Mouse (Mus musculus): ENCODE measurements around the gene Cd244a.

The Cd244a gene

DNA sequence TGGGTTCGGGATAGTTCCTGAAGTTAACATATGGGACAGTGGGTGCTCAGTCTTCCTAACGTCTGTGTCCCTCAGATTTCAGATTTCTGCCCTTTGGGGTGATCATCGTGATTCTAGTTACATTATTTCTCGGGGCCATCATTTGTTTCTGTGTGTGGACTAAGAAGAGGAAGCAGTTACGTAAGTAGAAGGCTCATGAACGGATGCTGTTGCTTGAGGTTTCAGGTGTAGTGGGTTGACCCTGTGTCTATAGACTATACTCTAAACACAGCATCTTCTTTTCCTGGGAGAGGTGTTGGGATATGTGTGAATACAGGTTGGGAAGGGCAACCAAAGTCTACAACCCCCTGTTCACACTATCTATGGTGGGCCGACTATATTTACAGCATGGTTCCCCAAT, 18.2 kb downstream of the Cd244a start:
- DNase-seq (ENCODE audit: inconsistent ontology term), result no peak

DNA sequence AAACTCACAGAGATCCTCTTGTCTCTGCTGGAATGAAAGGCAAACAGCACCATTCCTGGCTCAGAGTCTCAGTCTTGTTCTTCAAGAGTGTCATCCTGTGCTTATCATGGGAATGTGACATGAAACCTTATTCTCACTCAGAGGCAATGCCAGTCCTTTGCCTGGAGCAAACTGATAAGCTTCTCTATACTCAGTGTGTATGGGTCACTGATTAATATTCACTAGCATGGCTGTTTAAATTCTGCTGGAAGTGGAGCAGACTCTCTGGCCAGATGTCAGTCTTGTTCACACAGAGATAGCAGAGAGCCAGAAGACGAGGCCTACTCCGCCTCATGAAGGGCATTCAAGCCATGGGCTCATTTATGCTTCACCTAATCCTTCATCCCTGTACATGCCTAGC, 25.6 kb downstream of the Cd244a start:
- DNase-seq (ENCODE audit: inconsistent ontology term), result no peak

DNA sequence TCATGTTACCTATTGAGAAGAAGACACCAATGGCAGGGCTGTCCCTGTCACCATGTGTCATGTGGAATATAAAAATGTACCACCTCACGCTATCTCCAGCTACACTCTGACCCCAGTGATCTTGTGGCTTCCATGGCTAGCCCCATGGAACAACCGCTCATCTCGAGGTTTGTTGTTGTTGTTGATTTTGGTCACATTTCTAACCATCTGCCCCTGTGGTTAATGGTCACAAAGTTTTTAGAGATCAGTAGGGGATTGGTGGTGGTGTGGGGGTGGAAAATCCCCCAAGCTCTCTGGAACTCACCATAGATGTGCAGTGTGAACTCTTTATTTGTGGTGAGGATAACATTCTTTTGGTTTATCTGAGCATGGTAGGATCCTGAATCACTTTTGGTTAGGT, 45.7 kb downstream of the Cd244a start:
- no peak for DNase-seq (ENCODE audit: inconsistent ontology term)

DNA sequence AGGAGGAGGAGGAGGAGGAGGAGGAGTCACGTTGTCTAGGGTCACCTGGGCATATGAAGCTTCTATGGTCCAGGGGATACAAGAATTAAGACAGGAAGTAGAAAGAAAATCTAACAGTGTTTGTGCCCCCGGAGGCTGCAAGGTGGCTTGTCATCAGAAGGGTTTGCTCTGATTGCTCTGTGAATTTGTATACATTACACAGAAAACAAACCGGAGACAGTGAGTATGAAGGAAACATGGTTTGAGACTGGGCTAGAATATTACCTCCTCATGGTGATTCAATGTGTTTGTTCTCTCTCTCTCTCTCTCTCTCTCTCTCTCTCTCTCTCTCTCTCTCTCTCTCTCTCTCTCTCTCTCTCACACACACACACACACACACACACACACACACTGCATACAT, 47.7 kb downstream of the Cd244a start:
- DNase-seq (ENCODE audit: inconsistent ontology term), result no peak

DNA sequence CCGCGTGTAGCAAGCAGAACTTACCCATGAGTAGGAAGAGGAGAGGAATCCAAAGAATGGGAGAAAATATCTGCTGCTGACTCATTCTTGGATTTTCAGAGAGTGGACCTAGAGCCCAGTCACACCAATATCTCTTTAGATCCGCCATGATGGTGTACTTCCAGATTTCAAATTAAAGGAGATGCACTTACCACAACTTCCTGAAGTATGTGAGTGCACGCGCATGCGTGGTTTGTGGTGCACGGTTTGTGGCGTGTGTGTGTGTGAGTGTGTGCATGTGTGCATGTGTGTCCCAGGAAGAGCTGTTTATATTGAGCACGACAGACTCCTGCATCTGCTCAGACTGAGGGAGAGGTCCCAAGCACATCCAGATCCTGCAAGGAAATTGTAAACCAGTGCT, 48.2 kb downstream of the Cd244a start, which contains the start of gene Ly9:
Ly9 (minus strand) TSS at position 235 of the 400 bp plus-strand sequence.
- peak; percentile 42 for DNase-seq (ENCODE audit: inconsistent ontology term)

DNA sequence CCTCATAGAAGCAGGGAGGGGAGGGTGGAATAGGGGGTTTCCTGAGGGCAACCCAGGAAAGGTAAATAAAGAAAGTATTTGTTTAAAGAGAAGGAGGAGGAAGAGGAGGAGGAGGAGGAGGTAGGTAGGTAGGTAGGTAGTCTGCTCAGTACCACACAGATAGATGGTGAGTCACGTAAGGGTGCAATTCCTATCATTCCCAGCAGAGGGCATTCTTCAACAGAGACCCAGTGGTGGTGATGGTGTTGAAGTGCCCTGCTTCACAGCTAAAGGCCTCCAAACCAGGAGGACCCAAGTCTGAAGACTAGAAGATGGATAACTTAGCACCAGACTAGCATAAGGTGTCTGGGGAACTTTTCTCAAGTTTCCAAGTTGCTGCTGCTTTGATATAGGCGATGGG, 51.0 kb downstream of the Cd244a start:
- DNase-seq (ENCODE audit: inconsistent ontology term), result no peak

DNA sequence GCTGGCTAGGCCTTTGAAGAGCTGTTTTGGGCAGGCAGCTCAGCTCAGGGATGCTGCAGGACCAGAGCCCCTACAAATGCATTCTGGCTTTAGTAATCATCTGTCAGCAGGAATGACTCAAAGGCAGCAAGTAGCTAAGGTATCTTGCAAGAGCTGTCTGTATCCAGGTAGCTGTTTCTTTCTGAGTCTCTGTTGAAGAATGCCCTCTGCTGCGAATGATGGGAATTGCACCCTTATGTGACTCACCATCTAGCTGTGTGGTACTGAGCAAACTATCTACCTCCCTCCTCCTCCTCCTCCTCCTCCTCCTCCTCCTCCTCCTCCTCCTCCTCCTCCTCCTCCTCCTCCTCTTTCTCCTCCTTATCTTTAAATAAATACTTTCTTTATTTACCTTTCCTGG, 51.8 kb downstream of the Cd244a start:
- no peak for DNase-seq (ENCODE audit: inconsistent ontology term)

DNA sequence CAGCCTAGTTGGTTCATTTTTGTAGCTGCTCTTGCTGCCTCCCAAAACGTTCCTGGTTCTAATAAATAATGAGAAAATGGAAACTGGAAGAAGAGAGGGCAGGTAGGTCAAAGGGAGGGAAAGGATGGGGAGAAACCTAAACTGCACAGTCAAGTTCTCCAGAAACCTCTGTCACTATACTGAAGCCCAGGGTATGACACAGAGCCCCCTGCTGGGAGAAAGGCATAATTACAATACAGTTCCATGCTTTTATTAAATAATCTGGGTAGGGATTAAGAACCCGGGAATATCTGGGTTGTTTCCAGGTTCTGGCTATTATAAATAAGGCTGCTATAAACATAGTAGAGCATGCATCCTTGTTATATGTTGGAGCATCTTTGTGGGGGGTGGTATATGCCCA, 55.0 kb downstream of the Cd244a start:
- no peak for DNase-seq (ENCODE audit: inconsistent ontology term)

DNA sequence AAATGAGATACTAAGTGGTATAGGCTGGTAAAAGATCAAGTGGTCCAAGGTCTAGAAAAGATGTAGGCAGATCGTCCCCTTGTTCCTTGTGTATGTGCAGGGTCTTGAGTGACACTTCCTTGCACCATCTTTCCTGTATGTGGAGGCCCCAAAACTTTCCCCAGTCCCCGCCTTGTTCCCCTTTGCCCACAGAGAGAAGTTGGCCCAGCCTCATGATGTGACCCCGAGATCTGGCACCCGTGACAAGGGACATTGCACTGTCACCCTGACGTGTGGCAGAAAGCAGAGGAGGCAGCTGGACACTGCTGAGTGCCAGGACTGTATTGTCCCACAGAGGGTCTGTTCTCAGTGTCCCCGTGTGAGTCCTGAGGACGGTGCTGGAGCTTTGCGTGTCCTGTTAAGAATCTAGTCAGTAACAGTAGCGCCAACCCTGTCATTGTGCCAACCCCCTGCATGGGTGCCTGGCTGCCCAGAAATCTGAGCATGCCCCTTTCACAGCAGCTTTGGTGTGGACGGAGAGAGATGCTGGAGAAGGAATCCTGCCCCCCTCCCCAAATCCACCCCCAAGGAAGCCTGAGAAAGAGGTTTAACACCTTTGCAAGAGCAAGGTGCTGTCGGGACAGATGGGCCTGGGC, 58.0 kb downstream of the Cd244a start:
- DNase-seq (ENCODE audit: inconsistent ontology term), result no peak

DNA sequence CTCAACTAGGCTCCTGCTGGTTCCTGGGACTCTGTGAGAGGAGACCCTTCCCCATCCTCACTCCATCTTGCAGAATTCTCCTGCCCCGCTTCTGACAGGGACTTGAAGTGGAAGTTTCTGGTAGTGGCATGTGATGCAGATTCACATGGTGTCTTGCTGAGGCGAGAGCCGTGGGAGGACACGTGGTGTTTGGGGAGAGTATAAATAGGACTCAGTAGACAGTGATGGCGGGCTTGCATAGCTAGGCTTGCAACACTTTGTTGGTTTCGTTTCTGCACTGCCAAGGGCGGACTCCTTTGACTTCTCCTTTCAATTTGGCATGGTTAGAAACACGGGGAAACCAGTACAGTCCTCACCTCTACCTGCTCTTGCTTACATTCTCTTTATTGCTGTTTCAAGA, 60.0 kb downstream of the Cd244a start:
- DNase-seq (ENCODE audit: inconsistent ontology term), result no peak

DNA sequence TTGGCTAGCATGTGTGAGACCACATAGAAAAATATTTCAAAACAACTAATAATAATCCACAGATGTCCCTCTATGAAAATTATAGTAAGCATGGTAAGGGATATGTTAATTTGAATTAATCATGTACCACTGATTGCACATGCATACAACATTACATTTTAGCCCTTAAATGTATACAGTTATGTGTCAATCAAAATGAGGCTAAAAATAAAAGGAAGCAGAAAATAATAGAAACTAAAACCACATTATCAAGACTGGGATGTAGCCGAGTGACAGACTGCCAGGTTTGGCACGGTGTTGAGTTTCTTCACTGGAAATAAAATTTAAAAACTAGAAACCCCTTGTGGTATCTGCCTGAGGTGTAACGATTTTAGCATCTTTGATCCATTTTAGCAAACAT, 60.7 kb downstream of the Cd244a start:
- DNase-seq (ENCODE audit: inconsistent ontology term), result no peak

DNA sequence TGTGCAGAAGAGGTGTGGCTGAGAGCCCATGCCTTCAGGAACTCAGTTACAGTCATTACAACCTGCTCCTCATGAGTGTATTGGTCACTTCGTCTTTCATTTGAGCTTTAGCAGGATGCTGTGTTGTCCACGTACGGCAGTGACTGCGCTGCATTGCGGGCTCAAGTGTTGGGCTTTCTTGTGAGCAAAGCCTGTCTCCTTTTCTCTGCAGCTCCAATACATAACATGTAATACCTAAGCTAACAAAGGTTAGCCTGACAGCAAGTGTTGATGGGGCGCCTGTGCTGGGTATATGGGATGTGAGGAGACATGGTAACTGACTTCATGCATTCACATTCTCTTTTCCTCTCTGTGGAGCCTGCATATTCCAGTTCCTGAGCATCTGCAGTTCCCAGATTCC, 61.1 kb downstream of the Cd244a start:
- no peak for DNase-seq (ENCODE audit: inconsistent ontology term)

DNA sequence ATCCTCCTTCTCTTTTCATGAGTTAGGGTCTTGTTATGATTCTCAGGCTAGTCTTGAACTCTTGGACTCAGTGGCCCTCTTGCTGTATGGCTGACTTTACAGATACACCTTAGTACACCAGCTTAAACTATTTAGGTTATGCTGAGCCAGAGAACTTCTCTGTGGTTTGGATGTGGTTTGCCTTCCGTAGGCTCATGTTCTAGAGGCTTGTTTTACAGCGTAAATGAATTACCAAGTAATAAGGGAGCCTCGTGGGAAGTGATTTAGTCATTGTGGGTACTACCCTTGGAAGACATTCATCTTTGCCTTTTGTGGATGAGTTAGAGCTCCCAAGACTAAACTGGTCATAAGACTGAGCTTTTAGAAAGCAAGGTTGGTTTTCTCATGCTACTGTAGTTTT, 68.8 kb downstream of the Cd244a start:
- DNase-seq (ENCODE audit: inconsistent ontology term), result no peak

DNA sequence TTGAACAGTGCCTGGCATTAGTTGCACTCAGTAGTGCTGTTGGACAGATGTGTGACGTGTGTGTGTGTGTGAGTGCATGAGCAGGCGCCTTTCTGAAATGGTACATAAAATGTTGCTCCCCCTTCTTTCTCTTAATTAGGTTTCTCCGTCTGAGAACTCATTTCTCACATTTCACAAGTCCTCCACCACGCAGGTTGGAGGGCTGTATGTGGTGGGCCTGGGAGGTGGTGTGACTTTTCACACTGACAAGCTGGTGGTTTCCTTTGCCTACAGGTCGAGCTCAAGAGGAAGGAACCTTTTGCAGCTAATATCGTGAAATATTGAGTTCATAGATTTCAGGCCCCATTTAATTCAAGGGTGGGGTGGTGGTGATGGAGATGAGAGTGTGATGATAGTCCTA, 70.2 kb downstream of the Cd244a start:
- no peak for DNase-seq (ENCODE audit: inconsistent ontology term)

DNA sequence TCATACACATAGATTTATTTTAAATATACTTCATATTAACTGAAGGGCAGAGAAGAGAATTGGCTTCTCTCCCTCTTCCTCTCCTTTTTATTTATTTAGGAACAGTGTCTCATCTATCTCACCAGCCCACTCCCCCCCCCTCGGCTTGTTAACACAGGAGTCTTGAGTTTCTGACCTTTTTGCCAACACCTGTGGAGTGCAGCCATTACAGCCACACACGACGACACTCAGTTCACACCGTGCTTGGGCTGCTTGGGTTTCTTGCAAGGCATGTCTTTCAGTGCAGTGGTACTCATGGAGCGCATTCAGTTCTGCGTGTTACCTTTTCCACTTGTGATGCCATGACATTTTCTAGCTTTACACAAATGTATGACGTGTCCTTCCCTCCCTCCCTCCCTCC, 71.0 kb downstream of the Cd244a start:
- no peak for DNase-seq (ENCODE audit: inconsistent ontology term)

DNA sequence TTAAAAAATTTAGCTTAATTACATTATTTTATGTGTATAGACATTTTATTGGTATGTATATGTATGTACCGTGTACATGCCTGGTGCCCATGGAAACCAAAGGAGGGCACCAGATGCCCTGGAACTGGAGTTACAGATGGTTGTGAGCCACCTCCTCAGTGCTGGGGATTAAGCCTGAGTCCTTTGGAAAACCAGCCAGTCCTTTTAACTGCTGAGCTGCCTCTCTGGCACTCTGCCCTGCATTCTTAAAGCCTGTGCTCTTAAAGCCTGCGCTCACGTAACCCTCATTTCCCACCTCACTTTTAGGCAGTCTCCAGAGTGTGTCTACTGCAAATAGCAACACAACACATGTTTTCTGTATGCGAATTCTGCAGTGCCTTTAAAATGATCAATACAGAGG, 71.9 kb downstream of the Cd244a start:
- no peak for DNase-seq (ENCODE audit: inconsistent ontology term)

DNA sequence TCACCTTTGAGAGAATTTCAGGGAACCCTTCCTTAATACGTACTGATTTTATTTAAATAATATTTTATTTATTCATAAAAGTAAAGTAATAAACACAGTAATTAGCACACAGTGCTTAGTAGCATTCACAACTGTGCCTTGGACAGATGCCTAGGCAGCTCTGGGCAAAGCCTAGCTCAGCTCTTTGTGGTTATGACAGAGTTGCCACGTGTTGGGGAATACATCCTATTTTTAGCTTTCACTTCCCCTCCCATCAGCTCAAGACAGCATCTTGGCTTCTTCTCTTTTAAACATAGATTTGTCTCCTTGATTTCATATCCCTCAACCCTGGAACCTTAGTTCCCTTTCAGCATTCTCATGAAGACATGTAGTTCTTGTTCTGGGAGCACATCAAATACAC, 72.5 kb downstream of the Cd244a start:
- DNase-seq (ENCODE audit: inconsistent ontology term), result peak; percentile 6

DNA sequence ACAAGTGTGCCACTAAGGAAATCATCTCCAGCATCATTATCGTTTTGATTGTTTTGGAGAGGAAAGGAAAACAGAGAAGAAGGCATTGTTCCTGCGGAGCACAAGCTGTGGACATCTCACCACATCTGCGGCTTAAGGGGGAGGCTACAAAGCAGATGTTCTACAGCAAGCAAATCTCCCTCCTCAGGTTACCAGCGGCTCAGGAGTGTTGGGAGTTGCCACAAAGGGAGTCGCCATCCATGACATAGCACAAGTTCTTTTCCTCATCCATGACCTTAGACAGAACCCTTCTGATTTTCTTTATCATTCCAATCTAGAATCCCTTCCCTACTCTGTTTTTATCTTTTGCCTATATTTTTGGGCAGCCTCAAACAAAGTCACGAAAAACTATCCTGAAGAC, 76.7 kb downstream of the Cd244a start:
- no peak for DNase-seq (ENCODE audit: inconsistent ontology term)

DNA sequence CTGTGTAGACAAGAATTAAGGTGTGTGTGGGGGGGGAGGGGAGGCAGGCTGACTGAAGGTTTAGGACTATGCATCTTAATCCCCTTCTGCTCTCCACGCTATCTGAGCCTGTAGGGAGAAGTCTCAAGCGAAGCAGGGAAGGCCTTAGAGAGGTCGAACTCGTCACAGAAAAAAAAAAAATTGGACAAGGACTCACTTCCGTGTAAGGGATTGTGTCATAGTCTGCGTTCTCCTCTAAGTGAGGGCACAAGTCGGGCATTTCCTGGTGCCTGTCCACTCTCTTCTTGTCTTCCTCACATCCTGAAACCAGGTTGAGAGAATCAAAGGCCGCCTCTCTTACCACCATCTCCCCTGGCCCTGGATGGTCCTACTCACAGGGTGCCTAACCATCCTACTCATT, 78.1 kb downstream of the Cd244a start:
- DNase-seq (ENCODE audit: inconsistent ontology term), result no peak

DNA sequence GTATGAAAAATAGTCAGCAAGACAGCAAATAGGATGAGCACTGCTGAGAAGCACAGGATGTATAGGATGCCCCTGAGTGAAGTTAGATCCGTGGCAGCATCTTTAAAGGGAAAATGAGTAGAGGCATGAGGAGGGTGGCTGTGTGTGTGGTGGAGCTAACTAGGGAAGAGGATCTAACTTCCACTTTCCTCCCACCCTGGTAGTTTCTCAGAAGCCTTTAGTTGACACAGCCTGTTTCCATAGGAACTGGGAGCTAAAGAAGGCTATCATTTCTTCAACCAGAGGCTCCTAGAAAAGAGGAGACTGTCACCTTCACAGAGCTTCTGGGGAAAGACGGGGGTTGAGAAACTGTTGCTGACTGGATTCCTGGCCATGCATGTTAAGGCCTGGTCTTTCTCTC, 79.7 kb downstream of the Cd244a start:
- DNase-seq (ENCODE audit: inconsistent ontology term), result no peak

DNA sequence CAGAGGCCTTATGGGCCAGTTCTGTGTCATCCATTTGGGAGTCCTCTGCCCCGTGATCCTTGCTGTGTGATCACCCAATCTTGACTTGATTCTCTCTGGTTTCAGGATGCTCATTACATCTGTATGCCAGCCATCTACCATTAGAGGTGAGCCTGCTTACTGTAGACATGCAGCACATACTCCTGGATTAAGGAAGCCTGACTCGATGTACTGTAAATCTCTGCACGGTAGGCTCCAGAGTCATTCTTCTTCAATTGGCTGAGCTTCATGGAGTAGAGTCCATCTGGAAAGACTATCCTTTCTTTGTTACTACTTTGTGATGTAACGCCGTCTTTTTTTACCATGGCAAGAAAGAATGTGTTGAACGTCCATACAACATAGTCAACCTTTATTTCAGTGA, 81.8 kb downstream of the Cd244a start:
- no peak for DNase-seq (ENCODE audit: inconsistent ontology term)

DNA sequence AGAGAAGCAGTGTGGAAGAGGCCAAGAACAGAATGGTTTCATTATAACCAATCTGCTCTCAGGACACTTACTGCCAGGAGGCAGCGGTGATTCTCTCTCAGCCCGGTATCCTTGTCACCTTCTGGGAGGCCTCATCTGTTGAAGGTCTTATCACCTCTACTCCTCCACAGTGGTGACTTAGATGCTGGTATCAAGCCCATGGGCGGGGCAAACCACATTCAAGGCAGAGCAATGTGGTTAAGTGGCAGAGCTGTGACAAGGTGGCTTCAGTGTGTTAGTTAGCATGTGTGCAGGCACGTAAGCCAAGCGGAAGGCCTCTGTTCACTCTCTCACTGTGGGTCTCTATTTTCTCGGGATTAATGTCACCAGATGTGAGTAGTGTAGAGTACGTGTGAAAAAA, 84.6 kb downstream of the Cd244a start:
- DNase-seq (ENCODE audit: inconsistent ontology term), result no peak

DNA sequence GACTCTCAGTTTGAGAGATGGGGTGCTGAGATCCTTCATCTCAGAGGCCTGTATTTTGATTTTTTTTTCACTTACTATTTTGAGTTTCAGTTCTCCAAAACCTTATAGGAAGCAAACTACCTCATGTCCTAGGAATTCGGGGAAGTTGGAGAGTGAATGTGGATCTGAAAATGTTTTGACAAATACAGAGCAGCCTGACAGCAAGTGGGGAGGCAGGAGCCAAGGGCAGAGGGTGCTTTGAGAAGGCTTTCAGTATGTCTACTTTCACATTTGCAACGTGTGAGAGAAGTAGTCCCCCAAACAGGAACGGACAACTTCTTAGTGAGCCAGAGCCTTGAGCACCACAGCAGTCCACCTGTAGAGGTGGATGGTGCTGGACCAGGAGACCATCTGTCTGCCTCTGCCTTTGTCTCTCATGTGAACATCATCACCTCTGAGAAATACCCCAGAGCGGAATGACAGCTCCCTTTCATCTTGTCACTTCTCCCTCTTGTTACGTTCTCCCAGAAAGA, 87.5 kb downstream of the Cd244a start:
- no peak for DNase-seq (ENCODE audit: inconsistent ontology term)

DNA sequence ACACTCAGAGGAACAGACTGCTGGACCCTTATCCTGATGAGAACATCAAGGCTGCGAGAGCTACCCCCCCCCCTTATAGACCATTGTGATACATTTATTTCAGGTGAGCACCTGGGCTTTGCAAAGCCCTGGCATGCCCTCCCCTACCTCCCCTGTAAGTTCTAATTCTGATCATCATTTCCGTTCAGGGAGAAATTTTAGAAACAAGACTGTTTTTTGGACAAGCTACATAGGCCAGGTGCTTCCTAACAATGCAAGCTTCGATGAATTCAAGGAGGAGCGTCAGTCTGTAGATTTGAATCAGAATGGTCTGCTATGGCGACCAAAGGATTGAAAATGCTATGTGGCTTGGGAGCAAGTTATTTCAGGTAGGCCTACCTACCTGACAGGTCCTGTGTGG, 88.7 kb downstream of the Cd244a start:
- DNase-seq (ENCODE audit: inconsistent ontology term), result no peak
